8 mouse cellular contexts compared by ENCODE assay signal in the genomic region with DNA sequence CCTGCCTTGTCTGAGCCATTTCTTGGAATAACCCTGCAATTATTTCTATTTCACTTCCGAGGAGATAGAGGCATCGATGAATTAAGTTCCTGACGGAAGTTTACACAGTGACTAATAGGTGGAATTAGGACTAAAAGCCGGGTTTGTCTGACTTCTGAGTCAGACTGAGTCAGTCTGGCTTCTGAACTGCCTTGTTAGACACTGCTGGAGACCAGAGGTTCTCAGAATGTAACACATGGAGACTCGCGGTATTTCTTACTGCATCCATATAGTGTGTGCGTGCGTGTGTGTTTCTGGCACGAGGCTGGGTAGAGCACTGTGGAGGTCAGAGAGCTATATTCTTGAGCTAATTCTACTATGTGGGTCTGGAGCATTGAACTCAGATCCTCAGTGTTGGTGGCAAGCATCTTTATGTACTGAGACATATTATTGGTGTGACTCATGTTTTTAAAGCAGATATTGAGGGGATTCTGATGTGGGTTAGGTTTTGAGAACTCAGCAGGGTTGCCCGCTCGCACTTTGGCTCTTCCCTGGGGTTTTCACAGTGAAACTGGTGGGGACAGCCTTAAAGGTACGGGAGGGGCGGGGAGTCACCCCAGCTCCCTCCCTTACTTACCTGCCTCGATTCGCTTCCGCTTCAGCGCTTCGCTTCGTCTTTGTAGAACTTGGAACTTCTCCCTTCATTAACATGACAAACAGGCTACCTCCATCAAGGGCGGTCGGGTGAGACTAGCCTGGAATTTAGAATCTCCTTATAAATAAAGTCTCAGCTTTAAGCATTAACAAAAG.
A peak's percentile ranks its signal among the peaks of the same experiment; 100 is the strongest.
DNase-seq lines count a peak whose midpoint lies in the region; ATAC-seq and TF ChIP-seq lines count a peak whose summit lies in the region.

No protein-coding gene starts in this region.

- WGBS in forebrain, embryonic 11.5 days = 14% methylated on average over 21 of the region's 21 CpGs
- 10% methylated on average over 21 of the region's 21 CpGs for WGBS in limb, embryonic 13.5 days

- TF ChIP-seq CTCF in gastrocnemius, adult 2 months (IDR thresholded peaks at IDR 0.05) = no peak

- no peak overlapping the region for H3K27ac ChIP-seq in gastrocnemius, adult 2 months
- H3K27ac ChIP-seq in forebrain, embryonic 11.5 days (ENCODE audit: low read depth, low read length) = no peak overlapping the region
- H3K27ac ChIP-seq in limb, embryonic 13.5 days = no peak overlapping the region

- no peaks in the 10 kb centered on the region for H3K27me3 ChIP-seq in forebrain, embryonic 11.5 days (ENCODE audit: control insufficient read depth, insufficient read depth, low read length)
- H3K27me3 ChIP-seq in limb, embryonic 13.5 days = peaks cover 28% of the 10 kb centered on the region

- no peak for DNase-seq in gastrocnemius, adult 2 months
- no peak for DNase-seq in gastrocnemius, adult 8-10 months (ENCODE audit: low spot score in 2 of 2)
- DNase-seq in A20 (ENCODE audit: low read depth, low spot score) = peak; percentile 27
- DNase-seq in forebrain, embryonic 11.5 days (ENCODE audit: low spot score) = no peak
- DNase-seq in left cerebral cortex, postnatal 36 days (ENCODE audit: low spot score in 2 of 2) = no peak
- no peak for DNase-seq in c-Kit-positive CD71-positive TER-119-positive erythroid progenitor cells, embryonic 14.5 days (ENCODE audit: low spot score)
- DNase-seq in gastrocnemius, postnatal 25 days = no peak

- peak overlapping the region; percentile 40 for H3K4me3 ChIP-seq in gastrocnemius, adult 2 months
- no peak overlapping the region for H3K4me3 ChIP-seq in forebrain, embryonic 11.5 days (ENCODE audit: low read depth, low read length)
- peak overlapping the region; percentile 26 for H3K4me3 ChIP-seq in limb, embryonic 13.5 days

- H3K4me1 ChIP-seq in forebrain, embryonic 11.5 days (replicated peaks; ENCODE audit: control insufficient read depth, insufficient read depth, low read length) = peaks cover 2% of the 10 kb centered on the region; the same call in 1 of the 2 replicates
- peaks cover 9% of the 10 kb centered on the region; the same call in 1 of the 2 replicates for H3K4me1 ChIP-seq in limb, embryonic 13.5 days

- intact Hi-C loops in gastrocnemius, adult 2 months (cut with DNase I) = no loop called here
- intact Hi-C loops in left cerebral cortex, postnatal 36 days (cut with DNase I) = loop anchor here (10.0 kb wide), 1 partner anchor 127 kb away; no protein-coding TSS in a partner anchor

- H3K9me3 ChIP-seq in forebrain, embryonic 11.5 days (ENCODE audit: control insufficient read depth, low read length) = no peaks in the 10 kb centered on the region
- H3K9me3 ChIP-seq in limb, embryonic 13.5 days = no peaks in the 10 kb centered on the region

- H3K36me3 ChIP-seq in forebrain, embryonic 11.5 days (ENCODE audit: control insufficient read depth, insufficient read depth, low read length) = no peaks in the 10 kb centered on the region
- no peaks in the 10 kb centered on the region for H3K36me3 ChIP-seq in limb, embryonic 13.5 days

- peak overlapping the region; percentile 28; the same call in 1 of the 2 replicates for H3K4me2 ChIP-seq in forebrain, embryonic 11.5 days (ENCODE audit: low read depth, low read length, severe bottlenecking)
- peak overlapping the region; percentile 55 for H3K4me2 ChIP-seq in limb, embryonic 13.5 days (replicated peaks)

- peak; percentile 42; the same call in 1 of the 2 replicates for ATAC-seq in forebrain, embryonic 11.5 days (replicated peaks; ENCODE audit: low FRiP score)
- ATAC-seq in limb, embryonic 13.5 days (ENCODE audit: low FRiP score, low read depth) = peak; percentile 10; the same call in 1 of the 2 replicates

- H3K9ac ChIP-seq in forebrain, embryonic 11.5 days (ENCODE audit: low read length) = no peak overlapping the region
- H3K9ac ChIP-seq in limb, embryonic 13.5 days = no peak overlapping the region
